Mouse (Mus musculus) embryo, embryonic 9.5 days (tissue): ENCODE data around the gene Trappc2l.
"Not testable (repeated sequence)": the region's sequence is repeated elsewhere in the genome, so short reads cannot be mapped to it uniquely, and the experiment has no call there.

Experiments used
- DNase-seq: peaks from one replicate; pipeline ENCODE4 v3.0.0-alpha.2; 2017; ENCODE audit errors: extremely low spot score

Trappc2l gene

DNA sequence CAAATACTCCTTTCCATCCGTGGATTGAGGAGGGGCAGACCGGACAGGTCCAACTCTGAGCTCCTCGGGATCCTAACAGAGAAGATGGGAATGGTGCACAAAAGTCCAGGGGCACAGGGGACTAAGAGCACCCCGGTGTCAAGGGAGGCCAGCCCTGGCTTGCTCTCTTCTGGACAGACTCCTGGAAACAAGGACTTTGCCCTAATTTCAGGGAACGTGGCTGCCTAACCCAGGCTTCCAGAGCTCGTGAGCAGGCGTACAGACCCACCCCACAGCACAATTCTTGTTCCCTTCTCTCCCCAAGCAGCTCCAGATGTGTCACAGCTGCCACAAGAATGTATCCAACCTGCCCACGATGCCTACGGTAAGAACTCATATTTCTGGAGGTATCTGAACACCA, 14.4 kb downstream of the Trappc2l start:
- no peak for DNase-seq

DNA sequence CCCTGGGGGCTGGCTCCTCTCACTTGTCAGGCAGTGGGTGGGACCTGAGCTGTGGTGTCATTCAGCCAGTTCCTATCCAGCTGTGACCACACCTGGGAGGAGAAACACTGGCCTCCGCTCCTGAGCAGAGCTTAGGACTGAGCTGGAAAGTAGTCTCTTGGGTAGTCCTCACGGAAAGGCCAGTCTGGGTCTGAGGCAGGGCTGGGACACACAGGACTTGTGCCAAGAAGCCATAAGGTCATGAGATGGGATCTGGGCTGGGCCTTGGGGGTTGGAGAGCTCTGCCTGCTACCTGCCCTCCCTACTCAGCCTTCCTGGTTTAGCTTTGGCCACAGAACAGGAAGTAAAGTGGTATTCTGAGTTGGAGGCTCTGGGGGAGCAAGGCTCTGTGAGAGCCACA, 15.5 kb downstream of the Trappc2l start:
- no peak for DNase-seq

DNA sequence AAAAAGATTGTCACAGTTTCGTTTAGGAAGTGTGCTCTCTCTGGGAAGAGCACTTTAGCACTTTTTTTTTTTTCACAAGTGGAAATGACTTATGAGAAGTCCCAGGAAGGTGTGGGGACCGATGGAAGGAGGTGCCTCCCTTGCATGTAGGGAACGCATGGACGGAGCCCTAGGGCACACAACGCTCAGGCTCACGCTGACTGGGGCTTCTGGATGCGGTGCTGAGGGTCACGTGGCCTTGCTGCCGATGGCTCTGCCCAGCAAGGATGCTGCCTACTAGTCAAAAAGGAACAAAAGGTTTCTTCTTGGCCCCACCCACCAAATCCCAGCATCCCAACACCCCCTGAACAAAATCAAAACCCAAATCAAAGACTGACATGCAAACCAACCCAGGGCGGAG, 17.9 kb downstream of the Trappc2l start:
- DNase-seq = no peak

DNA sequence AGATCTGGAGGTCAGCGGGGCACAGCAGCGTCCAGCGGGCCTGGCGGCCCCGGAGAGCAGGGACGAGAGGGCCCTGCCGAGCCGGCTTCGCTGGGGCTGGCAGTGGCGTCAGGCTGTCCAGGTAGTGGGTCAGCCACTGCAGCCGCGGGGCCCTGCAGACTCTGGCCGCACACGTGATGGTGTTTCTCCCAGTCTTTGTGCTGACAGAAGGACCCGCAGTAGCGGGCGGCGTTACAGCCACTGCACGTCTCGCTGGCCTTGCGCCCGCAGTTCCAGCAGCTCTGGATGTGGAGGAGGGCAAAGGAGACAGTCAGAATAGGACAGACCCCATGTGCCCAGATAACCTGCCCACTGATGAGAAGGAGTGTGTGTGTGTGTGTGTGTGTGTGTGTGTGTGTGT, 19.3 kb downstream of the Trappc2l start:
- no peak for DNase-seq

DNA sequence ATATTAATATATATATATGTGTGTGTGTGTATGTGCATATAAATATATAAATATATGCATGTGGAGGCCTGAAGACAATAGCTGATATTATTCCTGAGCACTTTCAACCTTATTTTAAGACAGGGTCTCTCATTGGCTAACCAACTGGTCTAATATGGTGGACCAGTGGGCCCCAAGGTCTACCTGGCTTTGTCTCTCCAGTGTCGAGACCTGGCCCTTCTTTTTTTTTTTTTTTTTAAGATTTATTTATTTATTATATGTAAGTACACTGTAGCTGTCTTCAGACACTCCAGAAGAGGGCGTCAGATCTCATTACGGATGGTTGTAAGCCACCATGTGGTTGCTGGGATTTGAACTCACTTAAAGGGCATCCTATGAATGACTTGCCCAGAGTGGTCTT, 20.7 kb downstream of the Trappc2l start:
- not testable (repeated sequence) for DNase-seq

DNA sequence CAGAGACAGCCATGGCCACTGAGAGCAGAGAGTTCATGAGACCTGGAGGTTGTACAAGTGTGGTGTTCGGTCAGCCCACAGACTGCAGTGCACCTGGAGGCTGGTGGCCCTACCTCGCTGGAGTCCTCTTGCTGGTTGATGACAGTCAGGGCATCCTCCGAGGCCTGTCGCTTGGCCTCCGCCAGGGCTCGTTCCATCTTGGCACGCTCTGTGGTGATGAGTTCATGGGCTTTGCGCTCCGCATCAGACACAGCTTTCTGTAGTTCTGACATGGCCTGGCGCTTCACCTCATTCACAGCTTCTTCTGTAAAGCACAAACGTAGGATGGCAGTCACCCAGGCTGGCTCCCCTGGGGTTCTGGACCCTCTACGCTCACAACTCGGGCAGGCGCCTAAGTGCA, 21.8 kb downstream of the Trappc2l start:
- DNase-seq = no peak

DNA sequence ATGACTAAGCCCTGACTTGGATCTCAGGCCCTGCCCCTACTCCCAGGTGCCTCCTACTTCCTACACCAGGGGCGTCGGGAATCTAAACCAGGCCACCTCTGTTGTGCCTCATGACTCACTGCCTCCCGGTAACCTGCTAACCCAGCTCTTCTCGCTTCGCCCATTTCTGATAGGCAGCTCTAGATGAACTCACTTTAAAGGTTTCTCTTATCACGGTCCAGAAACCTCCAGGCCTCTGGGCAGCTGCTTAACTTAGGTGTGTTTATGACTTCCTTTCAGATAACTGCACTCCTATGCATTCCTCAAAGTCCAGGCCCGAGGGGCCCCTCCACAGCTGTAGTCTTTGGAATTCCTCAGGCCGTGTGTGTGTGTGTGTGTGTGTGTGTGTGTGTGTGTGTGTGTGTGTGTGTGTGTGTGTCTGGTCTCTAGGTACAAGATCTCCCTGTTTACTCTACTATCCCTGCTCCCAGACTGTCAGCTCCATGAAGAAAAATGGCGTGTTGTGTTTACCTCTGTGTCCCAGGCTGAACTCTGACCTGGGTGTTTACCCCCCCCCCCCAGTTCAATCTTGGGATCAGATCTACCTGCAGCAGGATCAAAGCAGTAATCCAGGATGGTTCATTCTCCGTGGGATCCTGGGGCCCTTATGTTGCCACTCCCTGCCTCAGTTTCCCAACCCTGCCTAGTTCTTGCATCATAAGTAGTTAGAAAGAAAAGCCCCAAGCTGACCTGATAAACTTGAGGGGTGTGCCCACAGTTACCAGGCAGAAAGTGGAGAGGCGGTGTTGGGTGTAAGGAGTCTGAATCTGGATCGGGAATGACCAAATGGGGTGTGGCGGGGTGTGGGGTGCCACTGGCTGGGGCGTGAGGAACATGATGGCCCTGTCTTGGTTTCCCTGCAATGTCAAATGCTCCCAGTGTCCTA, 24.7 kb downstream of the Trappc2l start:
- DNase-seq = no peak

DNA sequence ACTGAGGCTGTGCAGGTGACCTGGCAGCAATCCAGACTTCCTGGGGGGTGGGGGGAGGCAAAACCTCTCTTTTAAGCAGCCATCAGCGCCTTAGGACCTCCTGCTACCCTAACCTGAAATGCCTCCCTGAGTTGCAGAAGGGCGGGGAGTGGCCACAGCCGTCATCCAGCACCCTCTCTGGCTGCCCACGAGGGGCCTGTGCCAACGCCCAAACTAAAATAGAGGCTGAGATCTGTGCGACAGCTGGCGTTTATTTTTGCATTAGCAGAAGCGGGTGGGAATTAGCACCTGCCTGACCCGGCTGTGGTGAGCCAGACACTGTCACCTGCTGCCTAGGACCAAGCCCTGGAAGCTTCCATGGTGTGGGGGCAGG, 25.3 kb downstream of the Trappc2l start:
- no peak for DNase-seq

DNA sequence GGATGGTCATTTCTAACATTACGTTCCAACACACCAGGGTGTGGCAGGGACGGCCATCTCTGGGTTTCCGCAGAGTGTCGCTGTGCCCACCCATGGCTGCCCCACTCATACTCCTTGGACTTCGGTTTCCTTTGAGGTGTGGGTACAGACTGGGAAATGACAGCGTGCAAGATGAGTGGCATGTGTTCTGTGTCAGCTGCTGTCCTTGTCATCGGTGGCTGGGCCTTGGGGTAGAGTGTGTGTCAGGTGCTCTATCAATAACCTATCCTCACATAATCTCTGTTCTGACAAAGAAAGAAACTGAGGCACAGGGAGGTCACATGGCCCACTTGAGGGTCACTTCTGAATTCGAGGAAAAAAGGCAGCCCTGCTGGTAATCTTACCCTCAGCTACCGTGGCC, 25.8 kb downstream of the Trappc2l start:
- DNase-seq = no peak

DNA sequence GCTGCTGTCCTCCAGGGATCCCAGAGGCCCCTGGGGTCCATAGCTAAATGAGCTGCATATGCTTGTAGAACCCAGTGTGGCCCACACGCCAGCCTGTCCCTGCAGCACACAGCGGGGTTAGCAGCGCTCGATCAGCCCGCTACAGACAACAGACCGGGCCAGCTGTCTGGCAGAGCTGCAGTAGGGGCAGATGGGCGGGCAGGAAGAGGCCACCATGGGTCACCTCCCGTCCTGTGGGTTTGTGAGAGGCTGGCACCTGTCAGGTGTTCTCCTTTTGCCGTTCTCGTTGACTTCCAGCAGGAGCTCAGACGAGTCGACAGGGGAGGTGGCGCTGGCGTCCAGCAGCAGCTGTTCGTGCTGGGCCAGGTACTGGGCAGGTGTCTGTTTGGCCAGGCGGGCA, 27.2 kb downstream of the Trappc2l start:
- no peak for DNase-seq

DNA sequence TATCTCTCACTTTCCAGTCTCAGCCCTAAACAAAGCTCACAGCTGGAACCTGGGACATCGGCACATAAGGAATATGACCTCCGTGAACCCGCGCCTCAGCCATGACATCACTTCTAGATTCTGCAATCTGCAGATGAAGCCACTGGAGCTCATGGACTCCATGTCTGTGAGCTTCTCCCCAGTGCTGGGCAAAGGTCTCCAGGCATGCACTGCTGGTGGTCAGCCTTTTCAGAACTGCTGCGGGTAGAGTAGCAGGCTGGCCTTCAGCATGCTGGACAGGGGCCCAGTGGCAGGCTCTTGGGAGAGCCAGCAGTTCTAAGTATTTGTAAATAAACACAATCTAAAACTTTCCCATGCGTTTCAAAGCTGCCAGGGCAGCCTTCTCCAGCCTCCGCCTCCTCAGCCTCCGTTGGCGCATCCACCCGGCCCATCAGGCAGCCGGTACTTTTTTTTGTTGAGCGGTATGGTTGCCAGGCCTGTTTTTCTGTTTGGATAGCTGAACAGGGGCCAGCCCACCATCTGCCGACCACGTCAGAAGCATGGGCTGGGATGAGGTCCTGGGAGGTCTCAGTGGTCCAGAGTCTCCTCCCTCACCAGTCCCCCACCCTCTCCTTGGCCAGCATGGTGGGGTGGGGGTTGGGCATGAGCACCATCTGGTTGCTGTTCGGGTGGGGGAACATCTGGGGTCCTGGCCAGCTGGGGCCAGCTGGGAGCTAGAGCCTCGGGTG, 28.2 kb downstream of the Trappc2l start:
- peak; percentile 60 for DNase-seq

DNA sequence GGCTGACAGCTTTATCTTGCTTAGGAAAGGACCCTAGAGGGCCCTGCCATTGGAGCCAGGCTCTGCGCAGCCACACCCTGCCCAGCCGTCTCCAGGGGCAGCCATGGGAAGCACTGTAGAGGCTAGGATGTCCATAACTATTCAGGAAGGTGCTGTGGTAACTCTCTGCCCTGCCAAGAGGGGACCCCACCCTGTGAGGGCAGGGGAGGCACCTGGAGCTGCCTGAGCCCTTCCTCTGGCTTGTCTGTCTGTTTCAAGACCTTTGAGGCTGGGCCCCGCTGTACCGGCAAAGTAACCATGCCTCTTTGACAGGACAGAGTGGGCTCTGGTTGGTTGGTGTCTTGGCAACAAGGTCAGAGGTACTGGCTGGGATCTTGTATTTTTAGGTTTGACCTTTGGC, 29.4 kb downstream of the Trappc2l start:
- no peak for DNase-seq

DNA sequence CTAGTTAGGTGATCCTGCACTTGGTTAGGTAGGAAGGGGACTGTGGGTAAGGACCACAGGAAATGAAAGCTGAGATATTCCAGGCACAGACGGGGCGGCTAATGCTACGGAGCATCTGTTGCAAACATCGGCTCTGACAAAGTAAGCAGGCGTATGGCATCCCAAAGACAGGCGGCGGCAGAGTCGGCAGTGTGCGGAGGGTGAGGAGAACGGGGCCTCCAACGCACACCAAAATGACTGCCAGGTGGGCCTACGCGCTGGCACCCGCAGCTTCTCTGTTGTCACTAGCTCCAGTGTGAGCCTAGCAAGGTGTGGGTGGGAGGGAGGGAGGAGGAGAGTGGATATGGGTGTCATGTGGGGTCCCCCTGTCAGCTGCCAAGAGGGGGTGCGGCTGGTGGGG, 30.0 kb downstream of the Trappc2l start:
- DNase-seq = no peak

DNA sequence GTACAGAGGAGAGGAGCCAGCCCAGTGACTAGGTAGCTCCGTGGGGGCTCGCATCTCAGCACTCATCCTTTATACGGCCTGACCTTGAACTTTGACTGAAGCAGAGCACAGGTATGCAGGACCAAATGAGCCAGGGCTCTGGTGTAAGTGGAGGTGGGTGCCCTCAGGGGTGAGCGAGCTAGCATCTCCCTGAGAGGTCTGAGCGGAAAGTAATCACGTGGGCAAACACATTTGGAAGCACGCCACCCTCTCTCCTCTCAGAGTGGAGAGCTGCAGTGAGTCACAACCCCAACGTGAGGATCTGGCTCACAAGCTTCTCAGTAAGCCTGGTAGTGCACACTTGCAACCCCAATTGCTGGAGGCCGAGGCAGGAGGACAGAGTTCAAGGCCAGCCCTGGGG, 30.6 kb downstream of the Trappc2l start:
- no peak for DNase-seq

DNA sequence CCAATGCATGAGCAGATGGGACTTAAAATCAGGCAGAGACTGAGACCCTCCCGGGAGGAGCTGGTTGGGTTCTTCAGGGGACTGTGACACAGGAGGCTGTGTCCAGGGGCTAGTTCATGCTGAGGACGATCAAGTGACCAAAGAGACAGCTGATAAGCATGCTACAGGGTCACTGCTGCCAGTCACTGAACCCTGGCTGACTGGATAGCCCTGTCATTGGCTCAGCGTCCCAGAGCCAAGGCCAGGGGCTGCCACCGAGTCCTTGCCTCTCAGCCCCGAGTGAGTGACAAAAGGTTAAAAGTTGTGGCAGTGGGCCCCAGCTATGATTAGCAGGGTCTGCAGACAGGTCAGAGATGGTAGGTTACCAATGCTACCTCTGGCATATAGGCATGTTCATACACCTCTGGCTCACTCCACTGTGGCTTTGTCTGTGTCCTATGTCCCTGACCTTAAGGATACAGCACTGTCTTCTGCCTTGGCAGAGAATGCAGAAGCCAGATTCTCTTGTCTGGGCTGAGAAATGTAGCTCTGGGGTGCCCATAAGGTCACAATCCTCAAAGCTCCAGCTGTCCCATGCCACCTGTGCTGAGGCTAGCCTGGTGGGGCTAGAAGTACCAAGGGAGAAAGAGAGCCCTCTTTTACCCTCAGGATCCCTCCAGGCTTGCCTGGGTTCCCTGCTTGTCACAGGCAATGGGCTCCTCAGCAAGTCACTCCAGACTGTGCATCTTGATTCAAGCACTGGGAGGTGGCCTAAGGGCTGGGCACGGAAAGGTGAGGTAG, 32.9 kb downstream of the Trappc2l start:
- DNase-seq = no peak

DNA sequence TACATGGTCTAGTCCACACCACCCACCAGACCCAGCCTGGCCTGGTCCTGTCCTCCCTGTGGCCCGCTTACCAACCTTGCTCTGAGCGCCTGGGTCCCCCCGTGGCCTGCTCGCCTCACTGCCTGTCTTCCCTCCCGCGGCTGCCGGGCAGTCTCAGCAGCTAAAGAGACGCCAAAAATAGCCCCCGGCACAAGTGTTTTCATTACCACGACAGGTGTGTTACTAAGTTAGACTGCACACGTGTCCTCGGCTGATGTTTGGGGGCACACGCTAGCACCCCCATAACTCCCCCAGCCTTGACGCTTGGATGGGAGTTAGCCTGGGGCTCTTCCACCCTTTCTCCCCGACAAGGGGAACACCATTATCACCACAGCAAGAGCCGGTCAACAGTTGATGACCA, 34.9 kb downstream of the Trappc2l start:
- no peak for DNase-seq

DNA sequence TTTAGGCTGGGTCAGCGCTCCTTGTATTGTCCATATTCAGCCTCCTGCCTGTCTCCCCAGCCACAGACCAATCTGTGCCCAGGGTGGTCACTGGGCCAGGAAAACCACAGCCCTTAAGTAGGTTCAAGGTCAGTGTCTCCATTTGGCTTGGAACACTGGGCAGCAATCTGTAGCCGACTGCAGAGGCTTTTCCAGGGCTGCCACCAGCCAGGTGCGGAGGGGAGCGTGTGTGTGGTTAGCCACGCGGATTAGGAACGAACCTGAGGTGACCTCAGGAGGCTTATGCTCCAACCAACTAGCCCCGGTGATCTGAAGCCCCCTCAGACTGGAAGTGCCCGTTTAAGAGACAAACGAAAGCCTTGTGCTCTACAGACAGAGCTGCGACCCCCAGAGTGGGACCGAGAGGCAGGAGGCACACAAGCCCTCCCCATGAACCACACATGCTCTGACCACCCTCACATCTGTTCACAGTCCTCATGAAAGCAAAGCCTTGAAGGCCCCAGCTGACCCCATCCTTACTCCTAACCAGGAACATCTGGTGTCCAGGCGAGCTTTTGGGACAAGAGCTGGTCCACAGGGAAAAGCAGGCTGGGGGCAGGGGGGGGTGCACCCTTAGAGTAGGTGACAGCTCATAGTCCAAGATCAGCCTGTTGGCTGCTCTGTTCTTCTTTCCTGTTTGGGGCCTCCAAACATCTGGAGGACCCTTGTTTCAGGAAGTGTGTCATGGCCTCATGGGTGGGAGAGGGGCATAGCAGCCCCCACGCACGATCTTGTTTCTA, 36.9 kb downstream of the Trappc2l start:
- no peak for DNase-seq

DNA sequence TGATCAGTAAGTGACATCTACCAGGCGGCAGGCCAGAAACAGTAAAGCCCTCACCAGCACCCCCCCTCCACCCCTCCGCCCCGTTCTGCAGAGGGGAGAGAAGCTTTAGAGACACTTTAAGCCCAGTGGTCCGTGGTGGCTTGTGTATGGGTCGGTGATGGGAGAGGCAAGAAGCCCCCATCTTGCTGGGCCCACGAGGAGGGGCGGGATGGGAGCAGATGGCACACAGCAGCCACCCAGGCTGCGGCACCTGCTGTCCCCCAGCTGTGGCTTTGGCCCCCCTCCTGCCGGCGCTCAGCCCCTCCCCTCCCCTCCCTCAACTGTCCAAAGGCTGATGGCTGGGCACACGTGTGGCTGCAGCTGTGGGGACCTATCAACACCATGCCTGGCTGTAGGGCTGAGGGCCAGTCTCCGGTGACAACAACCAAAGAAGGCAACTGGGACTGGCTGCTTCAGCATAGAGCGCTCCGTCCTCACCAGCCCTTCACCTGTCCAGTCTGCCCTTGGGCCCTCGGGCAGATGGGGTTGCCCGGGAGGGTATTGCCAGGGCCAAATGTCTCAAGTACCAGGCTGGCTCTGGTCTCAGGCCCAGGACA, 40.0 kb downstream of the Trappc2l start:
- no peak for DNase-seq

DNA sequence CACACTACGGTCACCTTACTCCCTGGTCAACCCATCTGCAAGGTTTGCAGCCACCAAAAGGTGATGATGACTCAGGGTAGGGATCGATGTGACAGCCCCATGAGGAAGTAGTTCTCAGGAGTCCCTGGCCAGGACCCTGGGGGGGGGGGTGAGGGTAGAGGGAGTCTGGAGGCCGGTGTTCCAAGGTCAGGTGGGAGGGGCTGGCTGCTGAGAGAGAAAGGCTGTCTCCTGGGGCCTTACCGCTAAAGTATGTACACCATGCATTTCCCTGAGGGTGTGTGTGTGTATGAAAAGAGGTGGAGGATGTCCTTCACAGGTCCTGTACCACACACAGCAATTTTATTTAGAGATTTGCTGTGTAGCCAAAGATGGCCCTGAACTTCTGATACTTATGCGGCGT, 41.2 kb downstream of the Trappc2l start:
- no peak for DNase-seq

DNA sequence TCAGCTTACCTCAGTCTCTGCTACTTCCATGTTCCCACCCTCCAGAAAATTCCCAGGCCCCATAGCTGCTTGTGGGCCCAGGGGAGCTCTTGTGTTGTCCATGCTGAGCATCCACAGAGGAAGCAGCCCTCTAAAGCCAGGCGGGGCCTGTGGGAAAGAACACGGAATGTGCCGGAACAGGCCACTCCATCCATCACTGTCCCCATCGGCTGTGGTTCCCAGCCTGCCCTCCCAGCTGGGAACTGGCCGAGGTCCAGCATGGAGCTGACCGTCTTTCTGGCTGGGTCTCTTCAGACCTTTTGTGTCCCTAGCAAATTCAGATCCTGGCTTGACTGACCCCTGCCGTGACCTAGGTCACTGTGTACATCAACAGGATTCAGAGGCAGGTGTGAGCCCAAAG, 43.3 kb downstream of the Trappc2l start:
- no peak for DNase-seq
